Mouse (Mus musculus) layer of hippocampus, postnatal 14 days (tissue): Measurements from ENCODE around the gene Gm11756. TPM values are rescaled to one million over a fixed set of nuclear protein-coding genes. Genes with fewer than 3 reads are reported as not detected.
"Not testable (repeated sequence)": the region's sequence is repeated elsewhere in the genome, so short reads cannot be mapped to it uniquely, and the experiment has no call there.

ENCODE experiments used
- DNase-seq, 2 experiments: peaks; one replicate each; pipeline ENCODE4 v3.0.0; 2021 to 2022; ENCODE audit warnings: low spot score in 2 of 2, mixed read lengths in 1 of 2
- long read RNA-seq, 2 experiments: library from polyadenylated mRNA; stranded (forward); transcript quantifications; one replicate each; pipeline ENCODE4 v2.0.0; 2021
- total RNA-seq, 2 experiments: library from RNA; stranded (reverse); gene quantifications; 2 replicates each; pipeline ENCODE4 v1.2.3; 2021

Gm11756 gene
- not detected for total RNA-seq
- long read RNA-seq, experiment 1: 0 reads
- long read RNA-seq, experiment 2: 0 reads

- not testable (repeated sequence) for DNase-seq
These were observed at the start of gene Gm11756 for GRCm38 (mm10) chr4:73920660-73921059. TSS of gene Gm11756 (minus strand) at chr4:73920760.

DNA sequence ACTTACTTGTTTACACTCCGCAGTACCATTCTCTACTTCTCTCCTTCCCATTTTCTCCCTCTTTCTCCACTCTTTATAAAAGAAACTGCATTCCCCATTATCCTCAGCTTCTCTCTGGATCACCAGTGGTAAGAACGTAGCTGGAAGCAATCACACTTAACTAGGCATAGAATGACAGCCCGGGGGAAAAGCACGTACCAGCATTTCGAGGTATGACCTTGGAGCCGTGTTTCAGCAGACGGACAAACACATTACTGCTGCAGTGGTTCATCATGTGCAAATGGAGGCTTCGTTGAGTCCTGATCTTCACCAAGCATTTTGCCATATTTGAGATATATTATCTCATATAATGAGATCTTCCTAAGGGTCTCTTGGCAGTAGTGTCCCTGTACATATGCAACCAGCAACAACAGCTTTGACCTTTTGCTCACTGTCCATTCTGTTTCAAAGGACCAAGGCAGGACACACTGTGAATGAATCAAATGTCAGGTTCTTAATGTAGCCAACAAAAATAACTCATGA, 29.9 kb upstream of the Gm11756 start, which contains the start of gene 2310002L09Rik:
Gene 2310002L09Rik, minus strand, starts transcription at position 472 of the 522 bp plus-strand sequence.
- no peak for DNase-seq

DNA sequence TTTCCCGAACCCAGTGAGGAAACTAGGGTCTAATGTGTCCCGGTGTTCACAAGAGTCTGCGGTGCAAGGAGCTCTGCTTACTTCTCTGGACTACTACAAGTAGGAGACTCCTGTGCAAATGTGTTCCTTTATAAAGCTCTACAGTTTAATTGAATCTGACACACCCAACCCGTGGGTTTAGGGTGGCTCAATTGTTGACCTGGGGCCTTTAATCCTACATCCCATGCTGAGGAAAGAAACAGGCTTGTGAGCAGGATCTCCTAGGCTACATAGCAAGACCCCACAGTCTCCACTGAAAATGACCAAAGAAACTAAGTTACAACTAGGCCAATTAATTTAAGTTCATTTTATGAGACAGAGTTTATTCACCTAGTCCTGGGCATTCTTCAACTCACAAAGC, 14.7 kb downstream of the Gm11756 start, which contains the start of gene Gm13871:
Gene Gm13871, minus strand, starts transcription at position 101 of the 400 bp plus-strand sequence.
- not testable (repeated sequence) for DNase-seq

DNA sequence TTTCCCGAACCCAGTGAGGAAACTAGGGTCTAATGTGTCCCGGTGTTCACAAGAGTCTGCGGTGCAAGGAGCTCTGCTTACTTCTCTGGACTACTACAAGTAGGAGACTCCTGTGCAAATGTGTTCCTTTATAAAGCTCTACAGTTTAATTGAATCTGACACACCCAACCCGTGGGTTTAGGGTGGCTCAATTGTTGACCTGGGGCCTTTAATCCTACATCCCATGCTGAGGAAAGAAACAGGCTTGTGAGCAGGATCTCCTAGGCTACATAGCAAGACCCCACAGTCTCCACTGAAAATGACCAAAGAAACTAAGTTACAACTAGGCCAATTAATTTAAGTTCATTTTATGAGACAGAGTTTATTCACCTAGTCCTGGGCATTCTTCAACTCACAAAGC, 29.5 kb downstream of the Gm11756 start, which contains the start of gene Gm11757:
Gene Gm11757, minus strand, starts transcription at position 101 of the 400 bp plus-strand sequence.
- not testable (repeated sequence) for DNase-seq

GRCm38 (mm10) chr4:73876166-73876565, 44.4 kb downstream of the Gm11756 start, which contains the start of gene Gm11758:
TSS of gene Gm11758 (minus strand) at chr4:73876266.
- not testable (repeated sequence) for DNase-seq

Other genes with a start within 250 kb of the Gm11756 start
- not detected for gene Gm428, start 237.2 kb downstream of the Gm11756 start, total RNA-seq
- under 1 TPM; 0.25 to 0.31 TPM for gene Rasef, start 129.8 kb downstream of the Gm11756 start, total RNA-seq
- gene Gm11758, start 44.5 kb downstream of the Gm11756 start, total RNA-seq: not detected
- not detected for gene Gm11757, start 29.6 kb downstream of the Gm11756 start, total RNA-seq
- gene Gm13871, start 14.8 kb downstream of the Gm11756 start, total RNA-seq: not detected
- gene 2310002L09Rik, start 30.1 kb upstream of the Gm11756 start, total RNA-seq: not detected
- gene Frmd3, start 92.7 kb upstream of the Gm11756 start, total RNA-seq: 1 to 10 TPM; 9.3 TPM